ENCODE assay signal across 13 mouse cellular contexts in the genomic region with DNA sequence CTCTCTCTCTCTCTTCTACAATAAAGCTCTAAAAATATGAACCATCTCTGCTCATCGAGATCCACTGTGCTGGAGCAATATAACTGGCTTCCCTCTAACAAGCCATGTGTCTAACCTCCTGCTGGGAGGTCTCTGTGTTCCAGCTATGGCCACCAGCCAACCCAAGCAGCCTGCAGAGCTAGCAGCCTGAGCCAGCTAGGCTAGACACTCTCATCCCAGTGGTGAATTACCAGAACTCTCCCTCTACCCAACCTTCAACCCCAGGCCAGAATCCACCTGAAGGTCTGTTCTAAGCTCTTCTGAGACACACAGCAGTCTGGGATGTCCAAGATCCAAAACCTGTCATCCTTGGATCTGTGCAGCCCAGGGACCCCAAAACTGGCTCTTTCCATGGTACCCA.
DNase-seq lines count a peak whose midpoint lies in the region; ATAC-seq and TF ChIP-seq lines count a peak whose summit lies in the region.
"Had no signal": no experiment of that assay in that cellular context is flagged by ENCODE, and none has a peak within 500 bp of the region (broad histone marks: within the 10 kb centered on the region; RNA-seq: fewer than 3 reads in every experiment).

No protein-coding gene starts in this region.

- H3K4me1 ChIP-seq in kidney, postnatal 0 days (replicated peaks; ENCODE audit: insufficient read depth, low read length), result no peaks in the 10 kb centered on the region
- H3K4me1 ChIP-seq: embryonic facial prominence, embryonic 12.5 days; heart, embryonic 15.5 days; midbrain, embryonic 12.5 days; neural tube, embryonic 13.5 days had no signal

- no peak overlapping the region for H3K4me3 ChIP-seq in kidney, postnatal 0 days (replicated peaks; ENCODE audit: low read depth, low read length)
- H3K4me3 ChIP-seq: embryonic facial prominence, embryonic 12.5 days; heart, embryonic 15.5 days; midbrain, embryonic 12.5 days; neural tube, embryonic 13.5 days had no signal

- no peak overlapping the region for H3K4me2 ChIP-seq in kidney, postnatal 0 days (ENCODE audit: low read length)
- H3K4me2 ChIP-seq: embryonic facial prominence, embryonic 12.5 days; heart, embryonic 15.5 days; lung, embryonic 14.5 days; midbrain, embryonic 12.5 days; neural tube, embryonic 13.5 days had no signal

- H3K9me3 ChIP-seq in kidney, postnatal 0 days (replicated peaks; ENCODE audit: low read length), result no peaks in the 10 kb centered on the region
- H3K9me3 ChIP-seq: embryonic facial prominence, embryonic 12.5 days; heart, embryonic 15.5 days; midbrain, embryonic 12.5 days; neural tube, embryonic 13.5 days had no signal

- WGBS in kidney, postnatal 0 days, result 59% methylated on average over 1 of the region's 1 CpGs

- no peak overlapping the region for H3K27ac ChIP-seq in kidney, postnatal 0 days
- H3K27ac ChIP-seq: embryonic facial prominence, embryonic 12.5 days; heart, embryonic 15.5 days; midbrain, embryonic 12.5 days; neural tube, embryonic 13.5 days had no signal

- no peak for TF ChIP-seq POLR2A in brain, embryonic 14.5 days (IDR thresholded peaks at IDR 0.05; ENCODE audit: borderline replicate concordance, extremely low read depth, insufficient read depth, insufficient read length, poor library complexity, severe bottlenecking)

- DNase-seq in heart, postnatal 4 days, result peak; percentile 19
- no peak for DNase-seq in heart, adult 8-10 months (ENCODE audit: low spot score)
- DNase-seq in Muller cell, postnatal 12 days (ENCODE audit: inconsistent ontology term), result peak; percentile 13
- DNase-seq in brain, embryonic 14.5 days (ENCODE audit: low read depth), result peak; percentile 13
- DNase-seq in kidney, postnatal 0 days (ENCODE audit: low spot score), result peak; percentile 24
- no peak for DNase-seq in frontal cortex, postnatal 25 days (ENCODE audit: low spot score in 2 of 2)
- DNase-seq: lung, embryonic 14.5 days had no signal

- no peak for TF ChIP-seq CTCF in brain, embryonic 14.5 days (IDR thresholded peaks at IDR 0.05; ENCODE audit: borderline replicate concordance, extremely low read depth, insufficient read depth, insufficient read length)
- no peak for TF ChIP-seq CTCF in kidney, postnatal 0 days (IDR thresholded peaks at IDR 0.05; ENCODE audit: low read depth)

- H3K9ac ChIP-seq in kidney, postnatal 0 days (ENCODE audit: low read depth, low read length), result no peak overlapping the region
- H3K9ac ChIP-seq: embryonic facial prominence, embryonic 12.5 days; heart, embryonic 15.5 days; lung, embryonic 14.5 days; midbrain, embryonic 12.5 days; neural tube, embryonic 13.5 days had no signal

- no peaks in the 10 kb centered on the region for H3K27me3 ChIP-seq in kidney, postnatal 0 days (ENCODE audit: insufficient read depth, low read length)
- H3K27me3 ChIP-seq: embryonic facial prominence, embryonic 12.5 days; heart, embryonic 15.5 days; midbrain, embryonic 12.5 days; neural tube, embryonic 13.5 days had no signal

- no peak for ATAC-seq in kidney, postnatal 0 days (replicated peaks; ENCODE audit: low FRiP score, low read depth)
- ATAC-seq in megakaryocyte progenitor cell, adult 5-6 weeks (replicated peaks; ENCODE audit: poor library complexity), result no peak
- ATAC-seq: intestine, embryonic 16.5 days had no signal

- no peaks in the 10 kb centered on the region for H3K36me3 ChIP-seq in kidney, postnatal 0 days (ENCODE audit: insufficient read depth, low read length)
- H3K36me3 ChIP-seq: embryonic facial prominence, embryonic 12.5 days; heart, embryonic 15.5 days; midbrain, embryonic 12.5 days; neural tube, embryonic 13.5 days had no signal

Comparison
In these comparisons a context has a peak if more than half of its experiments do, and no peak if none do; other contexts are left out.
1. DNase-seq: peak in heart, postnatal 4 days (single experiment), Muller cell, postnatal 12 days (single experiment), brain, embryonic 14.5 days (single experiment) and kidney, postnatal 0 days (single experiment); none in heart, adult 8-10 months (single experiment) and frontal cortex, postnatal 25 days (0 of 2).